Mouse (Mus musculus): ENCODE data around the gene Mthfs. TPM values are rescaled to one million over a fixed set of nuclear protein-coding genes. Genes with fewer than 3 reads are reported as not detected.
"Not testable (repeated sequence)": the region's sequence is repeated elsewhere in the genome, so short reads cannot be mapped to it uniquely, and the experiment has no call there.

Gene Mthfs
- polyA plus RNA-seq (2015; fragmentation: Nextera tagmentation; extraction: Ambion mirVana): 17.2 and 18.0 TPM in 2 replicates

DNA sequence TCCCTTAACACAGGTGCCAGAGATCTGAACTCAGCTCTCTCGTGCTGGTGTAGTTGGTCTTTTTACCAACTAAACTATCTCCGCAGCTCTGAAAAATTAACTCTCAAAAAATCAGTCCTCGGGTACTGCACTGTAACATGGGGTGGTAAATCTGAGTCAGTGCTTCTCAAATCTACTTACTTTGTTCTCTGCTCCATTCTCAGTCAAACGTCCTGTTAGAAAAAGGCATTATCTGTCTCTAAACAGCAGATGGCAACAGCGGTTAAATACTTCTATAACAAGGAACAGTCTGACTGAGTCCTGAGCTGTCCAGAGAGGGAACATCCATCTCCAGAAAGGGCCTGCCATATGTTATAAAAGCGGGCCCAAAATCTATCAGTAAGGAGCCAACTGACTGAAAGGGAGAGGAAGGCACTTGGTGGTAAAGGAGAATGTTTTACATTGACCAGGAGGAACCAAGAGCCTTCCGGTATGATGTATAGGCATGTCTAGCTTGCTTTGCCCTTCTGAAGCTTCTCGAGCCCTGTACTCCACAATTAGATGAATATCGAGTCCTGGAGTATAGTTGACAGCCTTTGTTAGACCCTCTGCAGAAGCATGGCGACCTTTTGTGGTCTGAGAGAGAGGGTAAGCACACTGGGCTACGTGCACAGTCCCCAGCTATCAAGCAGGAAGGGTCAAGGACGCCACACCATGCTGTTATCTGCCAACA, at the start of gene Mthfs:
Mthfs (plus strand) TSS at position 324 of the 712 bp plus-strand sequence.
- not testable (repeated sequence) for H3K27me3 ChIP-seq; H3K4me1 ChIP-seq (replicated peaks); H3K9me3 ChIP-seq; H3K36me3 ChIP-seq
- 0 out of 2 replicates have a peak within 1 kb of the TSS, but pooled peaks have one; percentile 29 for H3K9ac ChIP-seq
- ATAC-seq (ENCODE audit: low FRiP score, low read depth): peak; percentile 77
- peak within 1 kb of the TSS; percentile 85 for H3K27ac ChIP-seq (replicated peaks)
- peak within 1 kb of the TSS; percentile 58 for H3K4me2 ChIP-seq
- H3K4me3 ChIP-seq: peak within 1 kb of the TSS; percentile 34
- WGBS: 23% methylated on average over 9 of the region's 12 CpGs

DNA sequence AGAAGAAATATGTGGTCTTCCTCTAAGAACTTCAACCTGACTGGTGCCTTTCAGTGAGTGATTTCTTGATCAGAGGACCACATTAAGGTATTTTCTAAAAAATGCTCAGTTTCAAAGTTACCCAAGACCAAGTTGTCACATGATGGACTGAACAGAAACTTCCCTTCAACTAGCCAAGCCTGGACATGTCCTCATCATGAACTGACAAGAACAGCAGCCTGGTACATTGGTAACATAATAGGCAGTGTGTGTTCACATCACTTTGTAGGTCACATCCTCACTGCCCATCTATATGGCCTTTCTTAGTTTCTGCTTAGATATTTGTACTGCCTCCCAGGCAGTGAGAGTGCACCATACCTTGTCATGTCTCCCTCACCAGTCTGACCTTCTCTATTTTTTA, 37.9 kb upstream of the Mthfs start:
- H3K27me3 ChIP-seq; H3K9ac ChIP-seq; H3K4me1 ChIP-seq (replicated peaks); H3K36me3 ChIP-seq; H3K4me3 ChIP-seq; H3K27ac ChIP-seq (replicated peaks); H3K4me2 ChIP-seq; H3K9me3 ChIP-seq; ATAC-seq (ENCODE audit: low FRiP score, low read depth): not testable (repeated sequence)

DNA sequence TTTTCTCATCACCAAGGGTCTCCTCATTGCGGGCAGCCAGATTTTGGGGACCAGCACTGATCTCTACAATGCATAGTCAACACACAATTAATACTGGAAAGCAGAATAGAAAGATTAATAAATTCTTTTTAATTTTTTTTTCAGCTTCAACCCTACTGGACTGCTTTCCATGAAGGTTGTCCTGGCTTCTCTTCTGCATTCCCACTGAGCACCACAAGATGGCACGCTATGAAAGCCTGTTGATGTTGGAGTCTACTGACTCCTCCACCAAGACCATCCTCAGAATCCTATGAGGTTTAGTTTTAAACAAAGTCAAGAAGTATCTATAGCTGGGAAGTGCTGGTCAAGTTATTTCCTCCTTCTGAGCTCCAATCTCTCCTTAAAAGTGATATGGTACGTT, 31.6 kb upstream of the Mthfs start:
- not testable (repeated sequence) for H3K4me3 ChIP-seq; H3K4me2 ChIP-seq; H3K36me3 ChIP-seq; H3K27me3 ChIP-seq; ATAC-seq (ENCODE audit: low FRiP score, low read depth); H3K9ac ChIP-seq; H3K9me3 ChIP-seq; H3K4me1 ChIP-seq (replicated peaks); H3K27ac ChIP-seq (replicated peaks)
- 32% methylated on average over 2 of the region's 3 CpGs for WGBS

DNA sequence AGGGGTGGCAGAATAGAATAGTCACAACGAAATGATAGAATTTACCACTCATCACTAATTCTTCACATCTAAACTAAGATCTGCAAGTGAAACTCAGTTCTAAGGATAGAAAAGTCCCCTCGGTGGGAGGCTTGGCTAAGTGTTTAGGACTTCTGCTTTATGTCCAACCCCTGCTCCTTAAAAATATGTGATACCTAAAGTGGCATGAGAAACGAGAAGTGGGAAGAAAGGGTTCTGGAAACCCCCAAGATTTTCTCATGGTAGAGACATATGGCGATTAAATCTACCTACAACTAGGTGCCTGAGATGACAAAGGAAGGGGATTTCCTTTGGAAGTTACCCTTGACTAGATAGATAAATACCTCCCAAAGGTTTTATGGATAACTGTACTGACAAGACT, 31.0 kb upstream of the Mthfs start:
- not testable (repeated sequence) for H3K9ac ChIP-seq; H3K36me3 ChIP-seq; H3K4me3 ChIP-seq; ATAC-seq (ENCODE audit: low FRiP score, low read depth); H3K27me3 ChIP-seq; H3K4me2 ChIP-seq; H3K4me1 ChIP-seq (replicated peaks); H3K27ac ChIP-seq (replicated peaks); H3K9me3 ChIP-seq
- WGBS: 74% methylated on average over 4 of the region's 4 CpGs

DNA sequence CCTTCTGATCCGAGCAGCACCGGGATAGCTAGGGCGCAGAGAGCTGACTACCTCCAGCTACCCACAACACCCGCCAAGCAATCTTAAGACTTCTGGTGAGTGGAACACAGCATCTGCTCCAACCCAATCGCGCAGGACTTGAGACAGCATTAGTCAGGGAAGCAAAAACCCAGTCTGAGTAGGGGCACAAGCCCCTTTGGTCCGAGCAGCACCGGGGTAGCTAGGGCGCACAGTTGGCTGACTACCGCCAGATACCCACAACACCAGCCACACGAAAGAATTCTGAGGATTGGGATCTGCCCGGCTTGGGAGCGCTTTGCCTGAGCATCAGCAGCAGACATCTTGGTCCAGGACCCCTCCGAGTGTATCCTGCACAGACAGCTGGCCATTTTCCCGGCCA, 23.5 kb upstream of the Mthfs start:
- H3K9ac ChIP-seq; H3K27me3 ChIP-seq; H3K4me1 ChIP-seq (replicated peaks); H3K9me3 ChIP-seq; H3K27ac ChIP-seq (replicated peaks); H3K36me3 ChIP-seq; H3K4me3 ChIP-seq; H3K4me2 ChIP-seq; ATAC-seq (ENCODE audit: low FRiP score, low read depth): not testable (repeated sequence)
- WGBS: 80% methylated on average over 15 of the region's 15 CpGs

DNA sequence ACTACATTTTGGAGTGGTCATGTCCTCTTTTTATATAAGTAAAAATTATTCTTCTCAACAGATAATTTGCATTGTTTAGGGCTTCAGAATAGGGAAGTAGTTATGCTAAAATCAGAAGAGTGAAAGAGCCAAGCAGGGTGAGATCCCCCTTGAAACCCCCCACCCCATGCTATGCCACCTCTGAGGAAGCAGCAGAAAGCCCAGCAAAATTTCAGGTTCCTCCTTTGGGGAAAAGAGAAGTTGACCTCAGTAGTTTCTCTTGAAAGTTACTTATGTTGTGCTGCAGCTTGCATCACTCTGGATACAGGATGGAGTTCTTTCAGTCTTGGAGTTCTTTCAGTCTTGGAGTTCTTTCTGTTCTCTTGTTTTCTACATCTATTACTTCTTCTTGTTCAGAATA, 15.0 kb upstream of the Mthfs start:
- not testable (repeated sequence) for H3K27ac ChIP-seq (replicated peaks); H3K4me1 ChIP-seq (replicated peaks); H3K36me3 ChIP-seq; H3K4me3 ChIP-seq; H3K9ac ChIP-seq; H3K4me2 ChIP-seq; ATAC-seq (ENCODE audit: low FRiP score, low read depth); H3K9me3 ChIP-seq; H3K27me3 ChIP-seq

DNA sequence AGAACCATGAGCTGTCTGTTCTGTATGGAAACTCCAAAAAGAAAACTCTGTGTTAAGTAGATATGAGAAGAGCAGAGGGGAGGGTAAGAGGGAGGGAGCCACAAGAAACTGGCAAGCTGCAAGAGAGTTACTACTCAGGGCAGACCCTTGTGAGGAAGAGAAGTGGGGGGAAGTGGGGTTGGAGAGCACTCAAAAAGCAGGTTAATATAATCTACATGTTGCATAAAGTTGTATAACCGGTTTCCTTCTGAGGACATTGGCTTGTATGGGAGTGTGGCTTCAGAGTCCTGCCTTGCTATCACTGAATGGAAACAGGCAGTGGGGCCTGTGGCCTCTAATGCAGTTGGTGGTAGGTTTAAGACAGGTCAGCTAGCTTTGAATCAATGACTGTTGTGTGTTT, 13.0 kb upstream of the Mthfs start:
- H3K27ac ChIP-seq (replicated peaks); ATAC-seq (ENCODE audit: low FRiP score, low read depth); H3K4me2 ChIP-seq; H3K4me3 ChIP-seq; H3K9ac ChIP-seq; H3K9me3 ChIP-seq; H3K36me3 ChIP-seq; H3K27me3 ChIP-seq; H3K4me1 ChIP-seq (replicated peaks): not testable (repeated sequence)
- WGBS: 82% methylated on average over 1 of the region's 1 CpGs

DNA sequence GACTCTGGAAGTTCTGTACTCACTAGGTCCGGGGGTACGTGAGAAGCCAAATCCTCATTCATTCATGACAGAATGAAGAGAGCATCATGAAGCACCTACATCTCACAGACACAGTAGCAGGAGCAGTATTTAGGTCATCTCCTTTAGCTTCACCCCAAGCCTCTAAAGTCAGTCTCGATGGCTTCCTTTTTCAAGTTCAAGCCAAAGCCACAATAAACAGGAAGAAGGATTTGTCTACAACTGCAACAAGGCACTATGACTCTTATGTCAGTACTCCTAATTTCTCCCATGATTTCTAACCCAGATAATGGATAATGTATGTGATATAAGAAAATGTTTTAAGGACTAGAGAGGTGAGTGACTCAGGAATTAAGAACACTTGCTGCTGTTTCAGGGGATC, 12.1 kb upstream of the Mthfs start:
- H3K4me3 ChIP-seq; H3K36me3 ChIP-seq; H3K27ac ChIP-seq (replicated peaks); H3K27me3 ChIP-seq; H3K4me2 ChIP-seq; H3K9me3 ChIP-seq; ATAC-seq (ENCODE audit: low FRiP score, low read depth); H3K4me1 ChIP-seq (replicated peaks); H3K9ac ChIP-seq: not testable (repeated sequence)
- WGBS: 87% methylated on average over 3 of the region's 3 CpGs

DNA sequence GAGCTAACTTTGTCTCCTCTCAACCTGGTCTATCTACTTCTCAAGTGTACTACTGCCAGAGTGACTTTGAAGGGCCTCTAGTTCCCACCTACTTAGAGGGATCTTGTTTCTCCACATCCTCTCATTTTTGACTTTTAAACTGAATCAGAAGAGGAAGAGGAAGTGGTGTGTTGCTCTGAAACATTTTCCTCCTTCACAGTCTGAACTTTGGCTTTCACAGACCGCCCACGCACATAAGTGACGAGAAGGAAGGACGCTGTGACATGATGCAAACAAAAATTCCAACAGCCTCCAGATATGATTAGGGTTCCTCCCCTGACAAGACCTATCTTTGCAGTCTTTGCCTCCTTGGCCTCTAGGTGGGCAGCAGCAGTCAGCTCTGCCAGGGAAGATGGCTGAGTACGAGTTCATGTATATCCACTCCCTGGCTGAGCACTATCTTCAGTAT, 11.5 kb upstream of the Mthfs start, which contains the start of the genes Bcl2a1b and Gm29094:
Bcl2a1b (plus strand) TSS at position 241 of the 448 bp plus-strand sequence.
Gm29094 (plus strand) TSS at position 411 of the 448 bp plus-strand sequence.
- H3K27ac ChIP-seq (replicated peaks); ATAC-seq (ENCODE audit: low FRiP score, low read depth); H3K4me3 ChIP-seq; H3K27me3 ChIP-seq; H3K4me1 ChIP-seq (replicated peaks); H3K36me3 ChIP-seq; H3K9ac ChIP-seq; H3K9me3 ChIP-seq; H3K4me2 ChIP-seq: not testable (repeated sequence)
- 99% methylated on average over 5 of the region's 5 CpGs for WGBS

DNA sequence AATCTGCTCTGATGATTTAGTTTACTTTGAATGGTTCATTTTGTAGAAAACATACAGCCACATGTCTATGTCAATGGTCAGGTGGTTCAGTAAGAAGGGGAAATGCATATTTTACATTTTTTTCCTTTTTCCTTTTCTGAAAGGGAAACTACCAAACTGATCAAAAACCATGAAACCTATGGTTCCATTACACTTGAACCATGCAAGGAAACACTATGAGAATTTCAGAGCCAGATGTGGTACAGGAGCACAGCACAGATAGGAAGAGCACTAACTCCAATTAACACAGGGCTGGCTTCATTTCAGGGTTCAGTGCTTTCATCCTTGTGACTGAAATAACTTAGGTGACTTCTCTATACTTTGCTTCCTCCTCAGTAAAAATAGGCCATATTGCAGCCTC, 8.2 kb upstream of the Mthfs start:
- H3K27ac ChIP-seq (replicated peaks); H3K36me3 ChIP-seq; H3K9me3 ChIP-seq; H3K9ac ChIP-seq; ATAC-seq (ENCODE audit: low FRiP score, low read depth); H3K27me3 ChIP-seq; H3K4me2 ChIP-seq; H3K4me3 ChIP-seq; H3K4me1 ChIP-seq (replicated peaks): not testable (repeated sequence)

DNA sequence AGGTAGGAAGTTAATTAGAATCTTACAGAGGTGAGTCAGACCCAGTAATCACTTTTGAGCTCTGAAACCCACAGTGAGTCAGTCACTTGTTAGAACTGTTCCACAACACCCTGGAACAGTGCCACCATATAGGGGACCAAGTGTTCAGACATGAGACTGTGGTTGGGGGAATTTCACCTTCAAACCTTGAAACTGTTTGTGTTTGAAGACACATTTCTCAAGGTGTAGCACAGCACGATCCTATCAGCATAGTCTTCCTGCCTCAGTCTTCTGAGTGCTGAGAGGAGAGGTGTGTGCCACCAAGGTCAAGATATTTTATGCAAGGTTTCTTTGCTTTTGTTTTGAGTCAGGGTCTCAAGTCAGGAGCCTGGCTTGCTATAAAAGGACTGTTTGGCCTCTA, 1.5 kb upstream of the Mthfs start:
- not testable (repeated sequence) for ATAC-seq (ENCODE audit: low FRiP score, low read depth); H3K27ac ChIP-seq (replicated peaks); H3K4me2 ChIP-seq

DNA sequence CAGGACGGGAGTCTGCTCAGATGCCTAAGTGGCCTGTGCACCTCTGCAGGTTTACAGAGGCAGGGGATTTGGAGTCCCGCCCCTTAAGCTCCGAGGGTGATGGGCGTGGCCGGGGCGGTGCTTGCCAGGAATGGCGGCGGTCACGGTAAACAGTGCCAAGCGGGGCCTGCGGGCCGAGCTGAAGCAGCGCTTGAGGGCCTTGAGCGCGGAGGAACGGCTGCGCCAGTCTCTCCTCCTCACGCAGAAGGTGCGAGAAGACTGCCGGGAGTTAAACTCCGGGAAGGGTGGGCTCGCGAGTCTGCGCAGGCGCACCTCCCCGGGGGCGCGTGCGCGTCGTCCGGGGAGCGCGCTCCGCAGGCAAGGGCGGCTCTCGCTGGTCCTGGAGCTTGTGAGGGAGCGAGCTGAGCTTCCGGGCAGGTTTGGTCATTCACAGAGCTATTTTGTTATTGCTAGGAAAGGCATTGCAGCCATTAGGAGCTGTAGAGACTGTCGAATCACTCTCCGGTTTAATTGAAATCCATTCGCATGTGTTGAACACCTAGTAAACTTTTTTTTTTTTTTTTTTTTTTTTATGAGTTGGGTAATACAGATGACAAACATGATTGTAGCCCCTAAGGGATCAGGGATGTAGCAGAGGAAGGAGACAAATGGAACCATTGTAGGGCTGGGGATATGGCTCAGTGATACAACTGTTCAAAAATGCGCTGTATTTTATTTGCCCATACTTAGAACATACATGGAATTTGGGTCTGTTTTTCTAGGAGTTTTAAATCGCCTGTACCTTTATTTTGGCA, 786 bp downstream of the Mthfs start:
- not testable (repeated sequence) for H3K4me1 ChIP-seq (replicated peaks)
- 0 out of 2 replicates have a peak overlapping the region, but pooled peaks have one; percentile 29 for H3K9ac ChIP-seq

More for the DNA sequence above, 1.5 kb upstream of the Mthfs start:
- not testable (repeated sequence) for H3K27me3 ChIP-seq; H3K9ac ChIP-seq; H3K4me3 ChIP-seq; H3K4me1 ChIP-seq (replicated peaks); H3K9me3 ChIP-seq; H3K36me3 ChIP-seq
- 71% methylated on average over 1 of the region's 1 CpGs for WGBS

More for the DNA sequence above, 786 bp downstream of the Mthfs start:
- H3K36me3 ChIP-seq, H3K27me3 ChIP-seq, H3K9me3 ChIP-seq: not testable (repeated sequence)
- Histone ChIP-seq H3K27ac (replicated peaks) (peak overlapping the region; percentile 69), H3K4me2 (peak overlapping the region; percentile 52), H3K4me3 (peak overlapping the region; percentile 34)
- ATAC-seq (ENCODE audit: low FRiP score, low read depth): peak; percentile 95
- 6% methylated on average over 10 of the region's 44 CpGs for WGBS
